Mouse (Mus musculus) adrenal gland, postnatal 25 days (tissue): Measurements from ENCODE around the gene Ccdc12. TPM values are rescaled to one million over a fixed set of nuclear protein-coding genes. Genes with fewer than 3 reads are reported as not detected.

Source experiments
- DNase-seq: peaks from one replicate; pipeline ENCODE4 v3.0.0; 2021; ENCODE audit warnings: mixed read lengths
- long read RNA-seq: library from polyadenylated mRNA; stranded (forward); transcript quantifications from one replicate; pipeline ENCODE4 v2.0.0, GENCODE M21; 2021
- total RNA-seq: library from RNA; stranded (reverse); gene quantifications from 2 replicates; pipeline ENCODE4 v1.2.3, GENCODE M21; 2021

Gene Ccdc12
- total RNA-seq = 64.0 and 69.5 TPM in 2 replicates
- long read RNA-seq, transcript Ccdc12-201 (7 exons, 834 nt) = major isoform, 34 of 42 reads
- long read RNA-seq, partial matches to known transcripts = 1 of 42 reads
- long read RNA-seq, other reads (novel, unspliced or antisense) = 6 of 42 reads

- DNase-seq = peak; percentile 92
These were observed at the start of gene Ccdc12 for GRCm38 (mm10) chr9:110656249-110657221. Ccdc12 (plus strand) TSS chr9:110656503.

- DNase-seq = no peak
These were observed 44.8 kb upstream of the Ccdc12 start for GRCm38 (mm10) chr9:110611471-110611870.

- no peak for DNase-seq
These were observed 39.2 kb upstream of the Ccdc12 start for GRCm38 (mm10) chr9:110617081-110617480.

GRCm38 (mm10) chr9:110620180-110620579, 36.1 kb upstream of the Ccdc12 start:
- no peak for DNase-seq

GRCm38 (mm10) chr9:110620685-110621084, 35.6 kb upstream of the Ccdc12 start:
- DNase-seq = no peak

- no peak for DNase-seq
These were observed 33.6 kb upstream of the Ccdc12 start for GRCm38 (mm10) chr9:110622621-110623219.

GRCm38 (mm10) chr9:110623416-110624195, 32.7 kb upstream of the Ccdc12 start:
- no peak for DNase-seq

GRCm38 (mm10) chr9:110624361-110625166, 31.7 kb upstream of the Ccdc12 start, which contains the start of gene Nradd:
Nradd (minus strand) TSS chr9:110624452.
- DNase-seq = peak; percentile 90

DNA sequence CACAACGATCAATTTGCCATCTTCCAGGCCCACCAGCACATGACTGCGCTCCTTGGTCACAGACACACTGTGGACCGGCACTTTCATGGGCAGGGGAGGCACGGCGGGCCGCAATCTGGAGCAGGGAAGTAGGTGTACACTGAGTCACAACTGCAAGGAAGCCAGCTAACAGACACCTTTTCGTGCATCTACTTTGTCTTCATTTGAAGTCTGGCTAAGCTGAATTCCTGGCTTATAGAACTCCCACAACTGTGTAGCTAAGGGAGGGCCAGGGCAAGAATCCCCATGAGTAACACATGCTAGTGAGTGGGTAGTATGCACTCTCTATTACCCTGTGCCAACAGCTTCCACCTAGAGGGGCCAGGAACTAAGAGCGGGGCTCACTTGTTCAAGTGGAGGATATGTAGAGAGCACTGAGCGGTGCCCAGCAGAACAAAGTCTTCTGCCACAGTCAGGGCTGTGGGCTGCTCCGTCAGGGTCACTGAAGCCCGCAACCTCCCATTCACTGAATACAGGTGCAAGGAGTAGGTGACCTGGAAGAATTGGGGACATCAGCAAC, 30.9 kb upstream of the Ccdc12 start:
- no peak for DNase-seq

GRCm38 (mm10) chr9:110630171-110630570, 26.1 kb upstream of the Ccdc12 start:
- no peak for DNase-seq

GRCm38 (mm10) chr9:110631191-110631590, 25.1 kb upstream of the Ccdc12 start:
- DNase-seq = peak; percentile 77

- no peak for DNase-seq
These were observed 24.5 kb upstream of the Ccdc12 start for GRCm38 (mm10) chr9:110631651-110632275.

DNA sequence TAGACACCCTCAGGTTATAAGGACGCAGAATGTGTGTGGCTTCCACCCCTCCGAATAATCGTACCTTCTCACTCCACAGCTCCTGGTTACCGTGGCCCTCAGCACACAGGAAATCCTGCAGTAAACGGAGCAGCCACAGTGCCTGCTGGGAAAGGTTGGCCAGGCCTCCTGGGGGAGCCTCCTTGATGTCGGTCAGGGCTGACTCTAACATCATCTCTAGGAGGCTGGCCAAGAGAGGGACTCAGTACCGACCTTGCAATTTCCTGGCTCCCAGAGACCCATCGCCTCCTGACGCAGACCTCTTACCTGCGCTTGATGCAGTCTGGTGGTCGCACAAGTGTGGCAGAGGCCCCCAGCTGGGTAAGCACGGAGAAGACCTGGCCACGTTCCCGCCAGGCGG, 23.6 kb upstream of the Ccdc12 start:
- no peak for DNase-seq

GRCm38 (mm10) chr9:110633882-110634281, 22.4 kb upstream of the Ccdc12 start:
- DNase-seq = no peak

- peak; percentile 95 for DNase-seq
These were observed 21.1 kb upstream of the Ccdc12 start for GRCm38 (mm10) chr9:110635225-110635624.

DNA sequence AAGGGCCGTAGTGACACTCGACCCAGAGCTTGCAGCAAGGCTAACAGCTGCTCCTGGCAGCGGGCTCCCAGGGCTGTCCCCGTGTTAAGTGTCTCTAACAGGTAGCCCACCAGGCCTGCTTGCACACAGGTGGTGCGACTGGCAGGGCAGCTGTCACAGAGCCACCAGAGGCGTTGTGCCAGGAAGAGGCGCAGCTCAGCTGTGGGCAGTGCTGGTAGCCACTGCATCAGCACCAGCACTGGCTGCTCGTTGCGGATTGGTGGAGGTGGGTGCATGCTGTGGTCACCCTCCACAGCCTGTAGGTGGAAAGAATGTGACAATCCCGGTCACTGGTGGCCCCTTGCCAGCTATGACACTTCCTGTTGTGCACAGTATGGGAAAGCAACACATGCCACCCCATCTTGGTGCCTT, 17.7 kb upstream of the Ccdc12 start:
- DNase-seq = no peak

DNA sequence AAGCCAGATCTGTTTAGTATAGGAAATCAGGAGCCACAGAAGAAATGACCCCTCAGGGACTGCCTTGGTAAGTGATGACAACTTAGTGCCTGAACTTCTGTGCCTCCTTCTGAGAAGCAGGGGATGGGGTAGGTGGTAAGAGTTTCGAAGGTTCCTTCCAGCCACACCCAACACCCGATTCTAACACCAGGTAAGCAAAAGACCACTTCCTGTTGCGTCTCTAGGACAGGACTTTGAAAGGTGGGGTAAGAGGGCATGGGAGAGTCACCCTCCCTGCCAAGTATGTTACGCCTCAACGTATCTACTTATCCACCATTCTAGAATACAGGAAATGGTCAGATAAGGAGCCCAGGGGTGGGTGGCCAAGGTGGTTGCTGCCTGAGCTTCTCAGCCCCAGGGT, 15.3 kb upstream of the Ccdc12 start:
- DNase-seq = no peak

DNA sequence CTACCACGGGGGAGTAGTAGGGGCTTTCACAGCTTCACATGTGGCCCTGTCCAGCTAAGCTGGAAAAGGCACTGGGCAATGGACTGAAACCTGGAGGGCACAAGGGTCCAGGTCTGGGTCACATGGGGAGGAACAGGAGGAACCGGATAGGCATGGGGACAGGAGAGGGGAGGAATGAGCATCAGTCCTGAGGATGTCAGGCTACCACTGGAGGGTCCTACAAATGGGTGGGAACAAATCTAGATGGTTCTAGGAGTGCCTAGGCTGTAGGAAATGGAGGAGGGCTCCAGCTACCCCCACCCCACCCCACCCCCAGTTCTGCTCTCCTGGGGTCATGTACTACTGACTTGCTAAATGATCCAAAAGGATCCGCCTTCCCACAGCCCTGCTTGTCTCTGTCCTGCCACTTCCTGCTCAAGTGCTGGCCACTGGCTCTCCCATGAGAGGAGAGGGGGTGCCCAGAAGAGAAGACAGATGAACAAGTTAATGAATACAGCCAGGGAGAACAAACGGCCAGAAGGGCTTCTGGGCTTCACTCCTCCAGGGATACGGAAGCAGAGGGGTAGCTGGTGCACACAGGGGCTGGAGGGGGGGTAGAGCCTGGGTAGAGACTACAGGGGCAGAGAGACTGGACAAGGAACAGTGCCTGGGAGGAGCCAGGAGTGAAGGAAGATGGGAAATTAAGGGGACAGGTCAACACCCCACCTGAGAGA, 13.3 kb upstream of the Ccdc12 start:
- DNase-seq = no peak

- no peak for DNase-seq
These were observed 12.5 kb upstream of the Ccdc12 start for GRCm38 (mm10) chr9:110643787-110644186.

- DNase-seq = no peak
These were observed 12.0 kb upstream of the Ccdc12 start for GRCm38 (mm10) chr9:110644295-110644694.
